Mouse (Mus musculus): ENCODE measurements around the gene Cidec.
A peak's percentile ranks its signal among the peaks of the same experiment; 100 is the strongest.

Cidec gene

DNA sequence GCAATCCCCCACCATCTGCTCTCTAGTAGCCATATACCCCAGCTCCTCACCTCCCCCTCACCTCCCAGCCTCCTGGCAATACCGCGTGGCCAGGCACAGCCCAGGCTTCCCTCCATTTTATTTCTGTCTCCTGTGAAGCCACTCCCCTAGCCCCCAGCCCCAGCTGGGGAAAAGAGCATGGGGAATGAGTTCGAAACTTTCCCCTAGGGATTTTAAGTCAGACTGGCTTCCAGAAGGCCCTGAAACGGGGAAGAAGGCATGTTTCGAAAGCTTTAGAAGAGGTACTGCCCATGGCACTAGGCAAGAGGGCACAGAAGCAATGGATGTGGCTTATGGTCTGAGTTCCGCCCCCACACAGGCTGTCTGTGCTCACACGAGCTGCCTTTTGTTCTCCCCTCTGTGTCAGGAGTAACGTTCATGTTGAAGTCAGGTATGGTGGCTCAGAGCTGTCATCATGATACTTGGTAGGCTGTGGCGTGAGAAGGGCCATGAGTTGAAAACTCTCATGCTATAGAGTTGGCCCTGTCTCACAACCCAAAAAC is at the start of gene Cidec:
Gene Cidec, minus strand, starts transcription at position 97 of the 542 bp plus-strand sequence.
- no peak for DNase-seq (ENCODE audit: low read depth)

DNA sequence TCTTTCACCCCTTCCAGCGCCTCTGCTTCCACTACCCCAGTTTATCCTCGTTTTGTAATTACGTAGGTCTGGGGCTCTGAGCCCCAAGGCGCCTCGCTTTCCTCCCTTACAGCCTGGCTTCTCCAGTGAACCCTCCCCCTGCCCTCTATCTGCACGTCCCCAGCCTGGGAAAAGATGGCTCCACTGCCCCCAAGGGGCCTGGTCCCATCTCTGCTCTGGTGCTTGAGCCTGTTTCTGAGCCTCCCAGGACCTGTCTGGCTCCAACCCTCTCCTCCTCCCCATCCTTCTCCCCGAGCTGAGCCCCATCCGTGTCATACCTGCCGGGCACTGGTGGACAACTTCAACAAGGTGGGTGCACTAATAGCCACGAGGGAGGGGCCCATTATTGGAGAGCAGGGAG is 48.2 kb upstream of the Cidec start:
- DNase-seq (ENCODE audit: low read depth): no peak

DNA sequence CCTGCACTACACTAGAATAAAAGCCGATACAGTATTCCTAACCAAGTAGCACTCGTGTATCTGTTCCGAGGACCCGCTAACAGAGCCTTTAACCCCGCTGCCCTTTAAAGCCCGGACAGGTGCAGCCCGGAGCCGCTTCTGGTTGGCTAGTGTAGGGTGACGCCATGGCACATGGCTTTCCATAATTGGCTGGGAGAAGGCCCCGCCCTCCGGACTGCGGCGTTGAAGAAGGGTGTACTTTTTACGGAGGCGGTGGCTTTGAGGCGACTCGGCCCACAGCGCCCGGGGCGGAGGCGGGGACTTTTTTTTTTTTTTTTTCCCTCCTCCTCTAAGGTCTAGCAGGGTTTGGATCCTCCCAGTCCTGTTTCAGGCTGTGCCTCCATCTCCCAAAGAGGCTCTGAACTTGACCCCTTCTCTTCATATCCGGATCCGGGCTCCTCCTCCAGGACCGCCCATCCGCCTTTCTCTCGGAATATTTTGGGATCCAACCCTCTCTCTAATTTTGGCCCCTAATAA is 47.6 kb upstream of the Cidec start, which contains the start of gene Creld1:
Gene Creld1, plus strand, starts transcription at position 198 of the 516 bp plus-strand sequence.
- peak; percentile 99 for DNase-seq (ENCODE audit: low read depth)

DNA sequence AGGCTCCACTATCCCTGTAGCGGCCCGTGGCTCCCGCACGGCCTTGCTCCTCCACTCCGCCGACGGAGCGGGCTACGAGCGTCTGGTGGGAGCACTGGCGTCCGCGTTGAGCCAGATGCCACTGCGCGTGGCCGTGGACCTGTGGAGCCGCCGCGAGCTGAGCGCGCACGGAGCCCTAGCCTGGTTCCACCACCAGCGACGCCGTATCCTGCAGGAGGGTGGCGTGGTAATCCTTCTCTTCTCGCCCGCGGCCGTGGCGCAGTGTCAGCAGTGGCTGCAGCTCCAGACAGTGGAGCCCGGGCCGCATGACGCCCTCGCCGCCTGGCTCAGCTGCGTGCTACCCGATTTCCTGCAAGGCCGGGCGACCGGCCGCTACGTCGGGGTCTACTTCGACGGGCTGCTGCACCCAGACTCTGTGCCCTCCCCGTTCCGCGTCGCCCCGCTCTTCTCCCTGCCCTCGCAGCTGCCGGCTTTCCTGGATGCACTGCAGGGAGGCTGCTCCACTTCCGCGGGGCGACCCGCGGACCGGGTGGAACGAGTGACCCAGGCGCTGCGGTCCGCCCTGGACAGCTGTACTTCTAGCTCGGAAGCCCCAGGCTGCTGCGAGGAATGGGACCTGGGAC is 47.0 kb upstream of the Cidec start:
- DNase-seq (ENCODE audit: low read depth): no peak

DNA sequence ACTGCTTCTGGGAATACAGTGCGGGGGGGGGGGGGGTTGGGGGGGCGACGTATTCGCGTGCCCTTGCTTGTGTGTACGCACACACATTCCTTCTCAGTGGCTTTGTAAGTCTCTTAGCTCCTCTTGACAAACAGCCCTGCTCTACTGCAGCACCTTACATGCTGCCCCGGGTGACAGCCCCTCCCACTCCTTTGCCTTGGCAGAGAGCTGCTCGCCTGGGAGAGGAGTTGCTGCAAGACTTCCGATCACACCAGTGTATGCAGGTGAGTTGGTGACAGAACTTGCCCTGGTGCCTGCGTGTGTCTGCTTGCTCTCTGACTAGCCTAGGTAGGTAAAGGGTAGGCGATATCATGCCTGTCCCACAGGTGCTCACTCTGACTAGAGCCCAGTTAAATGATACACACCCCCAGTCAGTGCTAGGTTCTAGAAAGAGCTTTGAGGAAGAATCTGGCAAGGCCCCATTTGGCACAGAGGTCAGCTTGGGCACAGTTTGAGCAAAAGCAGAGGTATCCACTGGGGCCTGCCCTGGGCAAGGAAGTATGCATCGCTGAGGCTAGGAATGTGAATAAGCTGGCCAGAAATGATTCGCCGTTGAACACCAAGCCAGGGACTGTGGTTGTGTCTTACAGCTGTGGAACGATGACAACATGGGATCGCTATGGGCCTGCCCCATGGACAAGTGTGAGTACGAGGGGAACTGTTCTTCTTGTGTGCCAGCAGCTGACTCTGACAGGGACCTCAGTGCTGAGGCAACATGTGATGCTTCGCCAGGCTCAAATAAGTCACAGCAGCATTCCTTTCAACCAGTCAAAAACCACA is 45.2 kb upstream of the Cidec start:
- no peak for DNase-seq (ENCODE audit: low read depth)

DNA sequence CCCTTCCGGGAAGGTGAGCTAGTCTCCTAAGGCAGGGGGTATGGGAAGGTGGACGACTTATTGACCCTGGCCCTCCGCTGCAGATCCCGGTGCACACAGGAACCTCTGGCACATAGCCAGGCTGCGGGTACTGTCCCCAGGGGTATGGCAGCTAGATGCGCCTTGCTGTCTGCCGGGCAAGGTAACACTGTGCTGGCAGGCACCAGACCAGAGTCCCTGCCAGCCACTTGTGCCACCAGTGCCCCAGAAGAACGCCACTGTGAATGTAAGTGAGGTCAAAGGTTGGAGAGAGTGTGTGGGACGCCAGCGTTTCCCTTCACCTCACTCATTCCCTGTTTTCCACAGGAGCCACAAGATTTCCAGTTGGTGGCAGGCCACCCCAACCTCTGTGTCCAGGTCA is 43.3 kb upstream of the Cidec start:
- DNase-seq (ENCODE audit: low read depth): no peak

DNA sequence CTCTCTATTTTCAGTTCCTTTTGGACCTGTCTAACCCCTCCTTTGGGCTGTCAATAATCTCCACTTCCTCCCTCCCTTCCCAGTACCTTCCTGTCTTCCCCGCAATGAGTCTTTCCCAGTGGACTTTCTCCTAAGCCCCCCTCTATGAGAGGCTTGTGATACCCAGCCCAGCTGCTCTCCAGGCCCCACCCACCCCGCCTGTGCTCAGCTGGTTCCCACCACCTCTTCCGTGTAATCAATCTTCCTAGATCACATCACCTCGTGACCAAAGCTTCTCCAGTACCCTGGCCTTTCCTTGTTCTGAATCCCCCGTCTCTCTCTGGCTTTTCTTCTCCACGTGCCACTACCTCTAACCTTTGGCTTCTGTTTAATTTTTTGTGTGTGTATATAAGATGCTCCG is 41.8 kb upstream of the Cidec start:
- no peak for DNase-seq (ENCODE audit: low read depth)

DNA sequence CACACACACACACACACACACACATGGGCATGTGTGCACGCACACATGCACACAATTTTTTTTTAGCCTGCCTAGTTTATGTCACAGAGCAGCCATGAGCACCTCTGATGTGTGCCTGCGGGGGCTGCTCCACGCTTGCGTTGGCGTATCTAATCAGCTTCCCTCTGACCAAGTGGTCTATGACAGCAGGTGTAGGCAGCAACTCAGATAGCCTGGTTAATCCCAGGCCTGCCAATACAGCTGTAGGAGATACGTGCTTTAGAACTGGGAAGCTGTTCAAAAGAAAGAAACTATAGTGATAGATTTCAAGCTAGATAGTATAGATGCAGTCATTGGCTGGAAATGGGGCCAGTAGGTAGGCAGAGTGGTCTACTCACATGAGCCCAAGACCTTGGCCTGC is 38.2 kb upstream of the Cidec start:
- no peak for DNase-seq (ENCODE audit: low read depth)

DNA sequence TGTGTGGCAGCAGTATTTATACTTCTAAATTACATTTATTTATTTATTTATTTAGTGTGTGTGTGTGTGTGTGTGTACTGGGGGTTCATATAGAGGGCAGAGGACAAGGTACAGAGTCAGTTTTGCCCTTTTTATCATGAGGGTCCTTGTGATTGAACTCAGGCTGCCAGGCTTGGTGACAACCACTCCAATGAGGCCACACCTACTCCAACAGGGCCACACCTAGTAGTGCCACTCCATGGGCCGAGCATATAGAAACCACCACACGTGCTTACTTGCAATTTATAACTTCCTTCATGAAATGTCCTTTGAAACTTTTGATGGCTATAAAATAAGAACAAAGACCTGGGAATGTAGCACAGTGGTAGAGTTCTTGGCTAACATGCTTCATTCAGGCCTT is 37.7 kb upstream of the Cidec start:
- no peak for DNase-seq (ENCODE audit: low read depth)

DNA sequence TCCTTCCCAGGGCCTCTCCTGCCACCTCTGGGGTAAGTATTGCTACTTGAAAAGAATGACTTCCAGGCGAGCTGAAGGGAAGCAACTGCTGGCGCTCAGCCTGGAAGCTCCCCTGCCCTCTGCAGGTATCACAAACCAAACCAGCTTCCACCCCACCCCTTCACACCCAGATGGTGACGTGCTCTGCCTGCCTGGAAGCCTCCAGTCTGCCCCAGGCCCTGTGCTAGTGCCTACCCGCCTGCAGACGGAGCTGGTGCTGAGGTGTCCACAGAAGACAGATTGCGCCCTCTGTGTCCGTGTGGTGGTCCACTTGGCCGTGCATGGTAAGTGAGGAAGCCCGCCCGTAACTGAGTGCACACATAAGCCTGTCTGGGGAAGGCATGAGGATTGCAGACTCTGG is 36.5 kb upstream of the Cidec start:
- DNase-seq (ENCODE audit: low read depth): no peak

DNA sequence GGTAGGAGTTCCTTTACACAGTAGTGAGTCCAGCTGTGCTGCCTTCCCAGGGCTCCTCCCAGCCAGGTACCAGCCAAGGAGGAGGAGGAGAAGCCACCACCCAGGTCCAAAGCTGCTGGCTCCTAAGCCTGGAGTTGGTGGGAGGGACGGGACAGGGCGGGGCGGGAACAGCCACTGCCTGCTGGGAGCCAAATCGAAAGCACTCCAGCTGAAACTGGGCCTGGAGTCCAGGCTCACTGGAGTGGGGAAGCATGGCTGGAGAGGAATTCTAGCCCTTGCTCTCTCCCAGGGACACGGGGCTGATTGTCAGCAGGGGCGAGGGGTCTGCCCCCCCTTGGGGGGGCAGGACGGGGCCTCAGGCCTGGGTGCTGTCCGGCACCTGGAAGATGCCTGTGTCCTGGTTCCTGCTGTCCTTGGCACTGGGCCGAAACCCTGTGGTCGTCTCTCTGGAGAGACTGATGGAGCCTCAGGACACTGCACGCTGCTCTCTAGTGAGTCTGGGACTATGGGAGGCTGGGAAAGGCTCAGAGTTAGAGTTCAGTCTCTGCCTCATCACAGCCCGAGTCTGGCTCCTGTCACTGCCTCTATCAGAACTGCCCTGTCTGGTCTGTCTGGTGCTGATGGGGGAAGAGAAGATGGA is 35.9 kb upstream of the Cidec start, which contains the start of gene Il17rc:
Gene Il17rc, plus strand, starts transcription at position 131 of the 640 bp plus-strand sequence.
- no peak for DNase-seq (ENCODE audit: low read depth)

DNA sequence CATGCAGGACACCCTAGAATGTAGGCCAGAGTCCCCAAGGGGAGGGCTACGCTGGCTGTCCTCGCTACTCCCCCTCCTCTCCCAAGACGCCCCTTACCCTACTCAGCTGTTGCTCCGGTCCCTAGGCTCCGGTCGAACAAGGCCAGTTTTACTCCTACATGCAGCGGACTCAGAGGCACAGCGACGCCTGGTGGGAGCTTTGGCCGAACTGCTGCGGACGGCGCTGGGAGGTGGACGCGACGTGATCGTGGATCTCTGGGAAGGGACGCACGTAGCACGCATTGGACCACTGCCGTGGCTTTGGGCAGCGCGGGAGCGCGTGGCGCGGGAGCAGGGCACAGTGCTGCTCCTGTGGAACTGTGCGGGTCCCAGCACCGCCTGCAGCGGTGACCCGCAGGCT is 33.9 kb upstream of the Cidec start:
- DNase-seq (ENCODE audit: low read depth): no peak

DNA sequence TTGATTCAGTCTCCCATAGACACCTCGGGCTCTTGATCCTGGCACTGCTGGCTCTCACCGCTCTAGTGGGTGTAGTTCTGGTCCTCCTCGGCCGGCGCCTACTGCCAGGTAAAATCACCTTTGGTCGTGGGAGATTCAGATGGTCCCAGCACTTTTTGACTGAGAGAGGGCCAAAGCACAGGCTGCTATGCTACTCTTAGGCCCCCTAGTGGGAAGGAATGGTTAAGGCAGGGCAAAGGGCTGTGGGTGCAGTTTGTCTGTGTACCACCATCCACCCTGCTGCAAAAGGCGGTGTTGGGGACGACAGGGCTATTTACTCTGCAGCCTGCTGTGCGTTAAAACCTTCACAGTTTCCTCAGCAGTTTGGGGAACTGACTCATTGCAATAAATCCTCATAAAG is 33.5 kb upstream of the Cidec start:
- peak; percentile 66 for DNase-seq (ENCODE audit: low read depth)

DNA sequence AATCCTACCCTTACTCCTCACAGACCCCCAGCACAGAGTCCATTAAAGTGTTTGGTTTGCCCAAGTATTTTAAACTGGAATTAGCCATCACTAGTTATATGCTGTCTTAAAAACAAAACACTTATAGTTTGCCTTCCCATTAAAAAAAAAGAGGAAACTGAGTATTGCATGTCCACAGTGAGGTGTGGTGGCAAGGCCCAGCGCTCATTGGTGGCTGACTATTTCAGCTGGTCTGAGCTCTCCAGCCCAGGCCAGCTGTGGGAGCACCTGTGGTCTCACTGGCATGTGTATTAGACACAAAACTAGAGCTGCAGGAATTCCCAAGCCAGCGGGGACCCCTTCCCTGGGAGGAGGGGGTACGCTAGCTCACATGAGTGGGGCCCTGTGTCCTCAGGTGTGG is 33.0 kb upstream of the Cidec start:
- DNase-seq (ENCODE audit: low read depth): peak; percentile 28

DNA sequence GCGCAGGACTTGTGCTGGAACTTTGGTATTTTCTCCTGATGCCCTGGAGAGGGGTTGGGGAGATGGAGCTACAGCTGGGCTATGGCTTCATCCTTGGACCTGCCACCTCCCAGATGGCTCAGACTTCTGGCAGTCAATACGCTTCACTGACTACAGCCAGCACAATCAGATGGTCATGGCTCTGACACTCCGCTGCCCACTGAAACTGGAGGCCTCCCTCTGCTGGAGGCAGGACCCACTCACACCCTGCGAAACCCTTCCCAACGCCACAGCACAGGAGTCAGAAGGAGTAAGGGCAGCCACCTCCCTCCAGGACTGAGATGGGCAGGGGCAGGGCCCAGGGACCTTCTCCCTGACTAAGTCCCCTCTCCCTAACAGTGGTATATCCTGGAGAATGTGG is 30.0 kb upstream of the Cidec start:
- DNase-seq (ENCODE audit: low read depth): peak; percentile 26

DNA sequence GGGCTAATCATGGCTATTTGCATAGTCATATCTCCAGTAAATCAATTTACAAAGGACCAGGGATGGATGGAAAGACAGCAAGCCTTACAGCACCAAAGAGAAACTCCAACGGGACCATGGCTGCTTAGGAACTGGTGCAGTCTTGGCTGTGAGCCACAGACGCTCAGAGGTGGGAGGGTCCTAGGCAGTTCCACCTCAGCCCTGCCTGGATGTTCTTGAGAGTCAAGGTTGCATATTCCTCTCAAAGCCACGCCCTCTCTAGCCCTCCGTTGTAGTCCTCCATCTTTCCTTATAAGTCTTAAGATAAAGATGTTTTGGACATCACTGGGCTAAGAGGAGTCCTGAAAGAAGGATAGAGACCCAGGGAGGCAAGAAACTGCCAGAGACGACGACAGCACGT is 28.5 kb upstream of the Cidec start:
- DNase-seq (ENCODE audit: low read depth): no peak

DNA sequence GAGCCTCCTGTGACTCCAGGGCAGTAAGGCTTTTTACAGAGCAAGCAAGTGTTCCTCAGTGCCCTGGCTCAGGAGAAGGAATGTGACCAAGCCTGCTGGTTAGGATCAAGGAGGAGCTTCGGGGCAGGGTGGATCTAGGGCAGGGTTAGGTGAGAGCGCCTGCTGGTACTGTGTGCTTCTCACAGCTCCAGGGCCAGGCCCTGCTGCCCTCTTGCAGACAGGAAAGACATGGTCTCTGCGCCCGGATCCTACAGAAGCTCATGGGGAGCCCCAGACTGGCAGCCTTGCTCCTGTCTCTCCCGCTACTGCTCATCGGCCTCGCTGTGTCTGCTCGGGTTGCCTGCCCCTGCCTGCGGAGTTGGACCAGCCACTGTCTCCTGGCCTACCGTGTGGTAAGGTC is 23.1 kb upstream of the Cidec start:
- DNase-seq (ENCODE audit: low read depth): no peak

DNA sequence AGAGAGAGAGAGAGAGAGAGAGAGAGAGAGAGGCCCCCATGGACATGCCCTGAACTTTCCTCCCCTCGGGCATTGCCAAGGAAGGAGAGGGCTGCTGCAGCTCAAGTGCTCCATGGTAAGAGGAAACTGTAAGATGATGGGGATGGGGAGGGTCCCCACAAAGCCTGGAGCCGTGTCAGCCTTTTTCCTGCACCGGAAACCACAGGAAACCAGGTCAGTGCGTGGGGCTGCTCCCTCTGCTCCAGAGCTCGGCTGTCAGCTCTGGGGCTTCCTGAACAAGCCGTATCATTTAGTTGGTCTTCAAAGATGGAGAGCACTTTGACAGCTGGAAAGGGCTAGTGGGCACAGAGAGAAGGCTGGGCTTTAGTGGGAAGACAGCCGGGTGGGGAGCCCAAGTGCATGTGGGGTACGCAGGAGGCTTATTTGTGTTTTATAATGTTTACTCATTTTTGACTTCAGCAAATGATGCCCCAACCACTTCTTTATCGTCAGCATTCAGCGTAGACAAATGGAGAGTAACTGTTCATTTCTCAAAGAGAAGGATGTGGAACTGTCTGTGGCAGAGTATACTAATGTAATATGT is 22.5 kb upstream of the Cidec start, which contains the start of gene Il17re:
Gene Il17re, plus strand, starts transcription at position 533 of the 583 bp plus-strand sequence.
- peak; percentile 62 for DNase-seq (ENCODE audit: low read depth)

DNA sequence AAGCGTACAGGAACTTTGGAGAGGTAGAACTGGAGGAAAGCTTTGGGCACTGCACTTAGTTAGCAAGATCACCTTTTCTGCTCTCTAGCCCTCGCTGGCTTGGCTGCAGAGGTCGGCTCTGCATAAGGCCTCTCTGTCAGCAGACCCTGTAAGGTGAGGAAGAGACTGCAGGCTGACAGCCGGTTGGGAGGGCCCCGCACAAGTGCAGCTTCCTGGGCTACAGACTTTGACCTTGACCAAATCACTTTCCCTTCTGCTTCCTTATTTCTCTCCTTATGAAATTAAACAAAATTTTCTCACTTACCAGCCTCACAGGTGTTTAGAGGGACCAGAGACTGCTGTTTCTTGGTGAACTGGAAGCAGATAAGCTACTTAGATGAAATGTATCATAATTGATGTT is 19.4 kb upstream of the Cidec start:
- DNase-seq (ENCODE audit: low read depth): no peak

DNA sequence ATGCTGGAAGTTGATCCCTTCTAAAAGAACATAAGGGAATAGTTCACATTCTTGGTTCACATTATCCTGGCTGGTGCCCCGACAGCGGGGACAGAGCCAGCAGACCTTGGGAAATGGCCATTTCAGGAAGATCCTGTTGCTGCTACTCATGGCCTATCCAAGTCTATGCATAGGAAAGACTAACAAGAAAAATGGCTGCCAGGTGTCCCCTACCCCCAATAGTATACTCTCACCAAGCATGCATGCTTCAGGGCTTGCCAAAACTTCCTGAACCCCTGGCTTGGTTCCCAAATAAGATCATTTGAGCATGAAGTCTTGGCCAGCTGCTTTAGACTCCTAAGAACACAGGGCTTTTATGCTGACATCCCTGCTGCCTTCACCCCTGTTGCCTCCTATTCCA is 16.3 kb upstream of the Cidec start:
- DNase-seq (ENCODE audit: low read depth): no peak

DNA sequence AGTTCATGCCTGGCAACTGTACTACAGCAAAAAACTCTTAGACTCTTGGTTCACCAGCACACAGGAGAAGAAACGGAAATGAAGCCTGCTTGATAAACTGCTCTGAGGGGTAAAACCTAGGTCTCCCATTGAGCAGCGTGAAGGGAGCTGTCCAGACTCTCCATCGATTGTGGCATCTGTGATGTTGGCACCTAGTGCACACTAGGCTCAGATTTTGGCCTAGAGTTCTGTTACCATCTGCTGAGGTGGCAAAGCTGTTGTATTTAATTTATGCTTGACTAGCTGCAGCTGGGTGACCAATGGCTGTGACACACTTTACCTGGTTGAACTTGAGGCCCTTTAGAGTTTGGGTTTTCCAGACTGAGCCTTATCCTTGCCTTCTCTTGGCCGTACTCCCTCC is 12.1 kb upstream of the Cidec start:
- DNase-seq (ENCODE audit: low read depth): no peak

Measured in 416B (cell line).